In the genomic region with DNA sequence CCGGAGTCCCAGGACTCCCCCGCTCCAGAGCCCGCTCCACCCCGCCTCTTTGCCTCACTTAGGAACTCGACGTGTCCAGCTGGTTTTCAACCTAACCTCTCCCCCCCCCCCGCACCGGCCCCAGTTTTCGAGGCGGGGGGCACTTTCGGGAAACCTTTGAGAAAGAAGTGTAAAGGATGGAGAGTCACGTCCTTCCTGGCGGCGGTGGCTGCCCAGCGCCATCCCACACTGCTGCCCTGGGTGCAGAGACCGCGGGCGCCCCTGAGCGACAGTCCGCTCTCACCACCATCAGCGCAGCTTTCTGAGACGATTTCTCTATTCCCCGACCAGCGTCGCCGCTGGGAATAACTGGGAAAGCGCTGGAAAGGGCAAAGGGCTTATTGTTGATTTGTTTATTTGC, we compare ENCODE assay signal across 8 mouse cellular contexts. TPM values are rescaled to one million over a fixed set of nuclear protein-coding genes. Genes with fewer than 3 reads are reported as not detected.
DNase-seq lines count a peak whose midpoint lies in the region; ATAC-seq lines count a peak whose summit lies in the region.

No protein-coding gene starts in this region.

- H3K9ac ChIP-seq in heart, embryonic 12.5 days = peak overlapping the region; percentile 72
- H3K9ac ChIP-seq in kidney, embryonic 16.5 days (replicated peaks; ENCODE audit: low read length) = peak overlapping the region; percentile 74

- WGBS in heart, embryonic 12.5 days = under 1% methylated on average over 27 of the region's 27 CpGs
- WGBS in kidney, embryonic 16.5 days = under 1% methylated on average over 27 of the region's 27 CpGs

- peak; percentile 57 for DNase-seq in ovary, postnatal 36 days (ENCODE audit: low spot score)
- no peak for DNase-seq in ovary, postnatal 14 days (ENCODE audit: low spot score)
- peak; percentile 81 for DNase-seq in lung, postnatal 10 days
- peak; percentile 55 for DNase-seq in testis, postnatal 10 days (ENCODE audit: low spot score)
- no peak for DNase-seq in layer of hippocampus, adult 9-10 months (ENCODE audit: low spot score)
- DNase-seq in natural killer cell, adult 2 months (ENCODE audit: low spot score in 2 of 2) = no peak

- ATAC-seq in heart, embryonic 12.5 days (ENCODE audit: insufficient number of reproducible peaks, low FRiP score) = no peak
- peak; percentile 27; the same call in 1 of the 2 replicates for ATAC-seq in kidney, embryonic 16.5 days (ENCODE audit: low FRiP score, low TSS enrichment)

- H3K27ac ChIP-seq in heart, embryonic 12.5 days (ENCODE audit: poor library complexity, severe bottlenecking) = peak overlapping the region; percentile 88
- H3K27ac ChIP-seq in kidney, embryonic 16.5 days (ENCODE audit: low read length) = peak overlapping the region; percentile 96

- H3K27me3 ChIP-seq in heart, embryonic 12.5 days (replicated peaks) = peaks cover 22% of the 10 kb centered on the region; the same call in 1 of the 2 replicates
- peaks cover 19% of the 10 kb centered on the region for H3K27me3 ChIP-seq in kidney, embryonic 16.5 days (ENCODE audit: insufficient read depth, low read length)

- no peaks in the 10 kb centered on the region for H3K9me3 ChIP-seq in heart, embryonic 12.5 days (replicated peaks)
- H3K9me3 ChIP-seq in kidney, embryonic 16.5 days (ENCODE audit: low read length) = no peaks in the 10 kb centered on the region

- H3K4me1 ChIP-seq in heart, embryonic 12.5 days (replicated peaks) = peaks cover 14% of the 10 kb centered on the region
- H3K4me1 ChIP-seq in kidney, embryonic 16.5 days (ENCODE audit: insufficient read depth, low read length) = peaks cover 41% of the 10 kb centered on the region

- peak overlapping the region; percentile 66 for H3K4me3 ChIP-seq in heart, embryonic 12.5 days
- peak overlapping the region; percentile 65 for H3K4me3 ChIP-seq in kidney, embryonic 16.5 days (ENCODE audit: low read length)

- H3K4me2 ChIP-seq in heart, embryonic 12.5 days = peak overlapping the region; percentile 86
- peak overlapping the region; percentile 67 for H3K4me2 ChIP-seq in kidney, embryonic 16.5 days (replicated peaks; ENCODE audit: low read depth, low read length)

- peaks cover 8% of the 10 kb centered on the region; the same call in 1 of the 2 replicates for H3K36me3 ChIP-seq in heart, embryonic 12.5 days
- peaks cover 5% of the 10 kb centered on the region for H3K36me3 ChIP-seq in kidney, embryonic 16.5 days (ENCODE audit: insufficient read depth, low read length)

RNA-seq across cellular contexts. Expression of a gene that starts 1.8 kb away (rescaled TPM):
- polyA plus RNA-seq in heart, embryonic 12.5 days (2016; fragmentation: Nextera tagmentation; extraction: Ambion mirVana) = 35.7 and 41.3 TPM in 2 replicates
- 43.0 and 43.3 TPM in 2 replicates for polyA plus RNA-seq in kidney, embryonic 16.5 days (2015; fragmentation: Nextera tagmentation; extraction: Ambion mirVana)

RNA-seq across cellular contexts. Expression of a gene that starts 9.4 kb away (rescaled TPM):
- polyA plus RNA-seq in heart, embryonic 12.5 days (2016; fragmentation: Nextera tagmentation; extraction: Ambion mirVana) = 0.60 TPM in 1 of 2 replicates, not detected in the other
- polyA plus RNA-seq in kidney, embryonic 16.5 days (2015; fragmentation: Nextera tagmentation; extraction: Ambion mirVana) = 0.96 and 2.6 TPM in 2 replicates

Comparison
In these comparisons a context has a peak if more than half of its experiments do, and no peak if none do; other contexts are left out.
1. DNase-seq: peak in ovary, postnatal 36 days (single experiment), lung, postnatal 10 days (single experiment) and testis, postnatal 10 days (single experiment); none in ovary, postnatal 14 days (single experiment), layer of hippocampus, adult 9-10 months (single experiment) and natural killer cell, adult 2 months (0 of 2).